Mouse (Mus musculus) heart, embryonic 12.5 days (tissue): ENCODE data around the gene Ap5z1. TPM values are rescaled to one million over a fixed set of nuclear protein-coding genes. Genes with fewer than 3 reads are reported as not detected.

ENCODE experiments used
- ATAC-seq: fragments of 200-750 bp; cut with Nextera tagmentation; 2 replicates; pipeline ENCODE4 v1.8.0; 2017; ENCODE audit warnings: moderate TSS enrichment, moderate library complexity; ENCODE audit not compliant: insufficient number of reproducible peaks, low FRiP score
- H3K27ac ChIP-seq: fragments of 300-500 bp; sonication (generic); 2 replicates; pipeline ENCODE4 v1.5.1; 2016; ENCODE audit warnings: mild to moderate bottlenecking, moderate library complexity; ENCODE audit not compliant: poor library complexity, severe bottlenecking
- H3K27me3 ChIP-seq: fragments of 300-500 bp; sonication (generic); replicated peaks from 2 replicates; pipeline ENCODE4 v1.6.1; 2016; ENCODE audit warnings: mild to moderate bottlenecking, moderate library complexity
- H3K36me3 ChIP-seq: fragments of 300-500 bp; sonication (generic); 2 replicates; pipeline ENCODE4 v1.6.1; 2016; ENCODE audit warnings: mild to moderate bottlenecking, moderate library complexity
- H3K4me1 ChIP-seq: fragments of 300-500 bp; sonication (generic); replicated peaks from 2 replicates; pipeline ENCODE4 v1.6.1; 2016; ENCODE audit warnings: mild to moderate bottlenecking
- H3K4me2 ChIP-seq: fragments of 300-500 bp; sonication (generic); 2 replicates; pipeline ENCODE4 v1.6.1; 2016; ENCODE audit warnings: mild to moderate bottlenecking, moderate library complexity
- H3K4me3 ChIP-seq: fragments of 300-500 bp; sonication (generic); 2 replicates; pipeline ENCODE4 v1.5.1; 2016; ENCODE audit warnings: mild to moderate bottlenecking
- H3K9ac ChIP-seq: fragments of 300-500 bp; sonication (generic); 2 replicates; pipeline ENCODE4 v1.6.1; 2016; ENCODE audit warnings: mild to moderate bottlenecking, moderate library complexity
- H3K9me3 ChIP-seq: fragments of 300-500 bp; sonication (generic); replicated peaks from 2 replicates; pipeline ENCODE4 v1.6.1; 2016; ENCODE audit warnings: mild to moderate bottlenecking, moderate library complexity
- whole genome bisulfite sequencing: fragments of 180-500 bp; shearing (Covaris S2); methylation state at CpG from one replicate; pipeline ENCODE4 v1.1.7; 2016; 5-methylcytosine and 5-hydroxymethylcytosine counted together
- polyA plus RNA-seq: library from polyadenylated mRNA; unstranded; fragments of >200 nt; fragmentation: Nextera tagmentation; extraction: Ambion mirVana; gene quantifications from 2 replicates; pipeline ENCODE4 v1.2.1, GENCODE M21; 2016

The Ap5z1 gene
- polyA plus RNA-seq, result 7.3 and 9.9 TPM in 2 replicates

GRCm38 (mm10) chr5:142463461-142464454 lies at the start of gene Ap5z1:
Gene Ap5z1, plus strand, starts transcription at chr5:142463944.
- no peaks in the 10 kb centered on the region for H3K27me3 ChIP-seq
- H3K9me3 ChIP-seq, result no peaks in the 10 kb centered on the region
- H3K9ac ChIP-seq, result peak within 1 kb of the TSS; percentile 75
- H3K36me3 ChIP-seq, result peaks cover 45% of the 10 kb centered on the region
- peak within 1 kb of the TSS; percentile 76 for H3K4me2 ChIP-seq
- peaks cover 12% of the 10 kb centered on the region for H3K4me1 ChIP-seq
- peak; percentile 97 for ATAC-seq
- WGBS, result 2% methylated on average over 60 of the region's 60 CpGs
- peak within 1 kb of the TSS; percentile 87 for H3K27ac ChIP-seq
- H3K4me3 ChIP-seq, result peak within 1 kb of the TSS; percentile 75

- H3K27ac ChIP-seq, result peak overlapping the region; percentile 85
- H3K4me2 ChIP-seq, result no peak overlapping the region
- H3K27me3 ChIP-seq, result no peaks in the 10 kb centered on the region
- H3K4me1 ChIP-seq, result peaks cover 81% of the 10 kb centered on the region
- 69% methylated on average over 6 of the region's 6 CpGs for WGBS
- H3K4me3 ChIP-seq, result no peak overlapping the region
- H3K9ac ChIP-seq, result no peak overlapping the region
- no peak for ATAC-seq
- no peaks in the 10 kb centered on the region for H3K9me3 ChIP-seq
- H3K36me3 ChIP-seq, result peaks cover 8% of the 10 kb centered on the region; the same call in 1 of the 2 replicates
Measured at GRCm38 (mm10) chr5:142415401-142415800, 48.3 kb upstream of the Ap5z1 start.

- no peak overlapping the region for H3K4me3 ChIP-seq
- WGBS, result 5% methylated on average over 14 of the region's 14 CpGs
- H3K4me2 ChIP-seq, result peak overlapping the region; percentile 42
- no peaks in the 10 kb centered on the region for H3K27me3 ChIP-seq
- peak overlapping the region; percentile 85 for H3K27ac ChIP-seq
- H3K9ac ChIP-seq, result peak overlapping the region; percentile 40; the same call in 1 of the 2 replicates
- no peaks in the 10 kb centered on the region for H3K9me3 ChIP-seq
- peak; percentile 54 for ATAC-seq
- peaks cover 13% of the 10 kb centered on the region for H3K36me3 ChIP-seq
- H3K4me1 ChIP-seq, result peaks cover 87% of the 10 kb centered on the region
Measured at GRCm38 (mm10) chr5:142416070-142416775, 47.5 kb upstream of the Ap5z1 start.

GRCm38 (mm10) chr5:142417104-142417503 lies 46.6 kb upstream of the Ap5z1 start:
- H3K36me3 ChIP-seq, result peaks cover 17% of the 10 kb centered on the region

GRCm38 (mm10) chr5:142417876-142418275 lies 45.9 kb upstream of the Ap5z1 start:
- H3K27ac ChIP-seq, result no peak overlapping the region
- H3K4me1 ChIP-seq, result peaks cover 88% of the 10 kb centered on the region
- H3K27me3 ChIP-seq, result no peaks in the 10 kb centered on the region
- no peak overlapping the region for H3K9ac ChIP-seq
- H3K4me2 ChIP-seq, result no peak overlapping the region
- ATAC-seq, result no peak
- no peak overlapping the region for H3K4me3 ChIP-seq
- no peaks in the 10 kb centered on the region for H3K9me3 ChIP-seq
- H3K36me3 ChIP-seq, result peaks cover 19% of the 10 kb centered on the region
- 76% methylated on average over 9 of the region's 9 CpGs for WGBS

More at GRCm38 (mm10) chr5:142417104-142417503, 46.6 kb upstream of the Ap5z1 start:
- H3K4me1 ChIP-seq, result peaks cover 90% of the 10 kb centered on the region
- ATAC-seq, result no peak
- no peak overlapping the region for H3K9ac ChIP-seq
- H3K4me3 ChIP-seq, result no peak overlapping the region
- peak overlapping the region; percentile 85; the same call in 1 of the 2 replicates for H3K27ac ChIP-seq
- no peaks in the 10 kb centered on the region for H3K27me3 ChIP-seq
- H3K9me3 ChIP-seq, result no peaks in the 10 kb centered on the region
- H3K4me2 ChIP-seq, result no peak overlapping the region
- WGBS, result 76% methylated on average over 3 of the region's 3 CpGs

- Histone ChIP-seq H3K9me3 (no peaks in the 10 kb centered on the region), H3K27ac (no peak overlapping the region), H3K27me3 (no peaks in the 10 kb centered on the region), H3K4me3 (no peak overlapping the region), H3K9ac (no peak overlapping the region), H3K4me1 (peaks cover 87% of the 10 kb centered on the region), H3K36me3 (peaks cover 19% of the 10 kb centered on the region), H3K4me2 (no peak overlapping the region)
- ATAC-seq, result no peak
- WGBS, result 86% methylated on average over 4 of the region's 4 CpGs
Measured at GRCm38 (mm10) chr5:142418419-142418818, 45.3 kb upstream of the Ap5z1 start.

GRCm38 (mm10) chr5:142420317-142420716 lies 43.4 kb upstream of the Ap5z1 start:
- ATAC-seq, result no peak
- no peak overlapping the region for H3K4me2 ChIP-seq

GRCm38 (mm10) chr5:142420920-142421319 lies 42.8 kb upstream of the Ap5z1 start:
- ATAC-seq, result no peak
- Histone ChIP-seq H3K4me3 (no peak overlapping the region), H3K4me2 (no peak overlapping the region), H3K9ac (no peak overlapping the region), H3K4me1 (peaks cover 84% of the 10 kb centered on the region), H3K9me3 (no peaks in the 10 kb centered on the region), H3K36me3 (peaks cover 19% of the 10 kb centered on the region), H3K27me3 (no peaks in the 10 kb centered on the region), H3K27ac (0 out of 2 replicates have a peak overlapping the region, but pooled peaks have one; percentile 1)
- 87% methylated on average over 9 of the region's 9 CpGs for WGBS

More at GRCm38 (mm10) chr5:142420317-142420716, 43.4 kb upstream of the Ap5z1 start:
- Histone ChIP-seq H3K9me3 (no peaks in the 10 kb centered on the region), H3K27ac (peak overlapping the region; percentile 12; the same call in 1 of the 2 replicates), H3K4me3 (no peak overlapping the region), H3K9ac (no peak overlapping the region), H3K27me3 (no peaks in the 10 kb centered on the region), H3K36me3 (peaks cover 19% of the 10 kb centered on the region), H3K4me1 (peaks cover 84% of the 10 kb centered on the region)
- 64% methylated on average over 4 of the region's 4 CpGs for WGBS

GRCm38 (mm10) chr5:142421886-142422285 lies 41.9 kb upstream of the Ap5z1 start:
- H3K4me1 ChIP-seq, result peaks cover 84% of the 10 kb centered on the region
- no peak overlapping the region for H3K4me2 ChIP-seq
- 83% methylated on average over 5 of the region's 5 CpGs for WGBS
- no peak for ATAC-seq
- no peak overlapping the region for H3K9ac ChIP-seq
- no peak overlapping the region for H3K27ac ChIP-seq
- no peaks in the 10 kb centered on the region for H3K27me3 ChIP-seq
- H3K9me3 ChIP-seq, result no peaks in the 10 kb centered on the region
- peaks cover 19% of the 10 kb centered on the region for H3K36me3 ChIP-seq
- H3K4me3 ChIP-seq, result no peak overlapping the region

GRCm38 (mm10) chr5:142423141-142423540 lies 40.6 kb upstream of the Ap5z1 start:
- Histone ChIP-seq H3K27me3 (no peaks in the 10 kb centered on the region), H3K27ac (0 out of 2 replicates have a peak overlapping the region, but pooled peaks have one; percentile 9), H3K4me3 (no peak overlapping the region), H3K4me2 (no peak overlapping the region), H3K4me1 (peaks cover 84% of the 10 kb centered on the region), H3K9ac (no peak overlapping the region), H3K9me3 (no peaks in the 10 kb centered on the region), H3K36me3 (peaks cover 19% of the 10 kb centered on the region)
- whole genome bisulfite sequencing, result 77% methylated on average over 10 of the region's 10 CpGs
- no peak for ATAC-seq

- H3K9me3 ChIP-seq, result no peaks in the 10 kb centered on the region
- H3K4me2 ChIP-seq, result no peak overlapping the region
- H3K4me1 ChIP-seq, result peaks cover 88% of the 10 kb centered on the region
- no peak overlapping the region for H3K4me3 ChIP-seq
- no peak overlapping the region for H3K9ac ChIP-seq
- ATAC-seq, result no peak
- 57% methylated on average over 3 of the region's 3 CpGs for WGBS
- peaks cover 19% of the 10 kb centered on the region for H3K36me3 ChIP-seq
- H3K27ac ChIP-seq, result 0 out of 2 replicates have a peak overlapping the region, but pooled peaks have one; percentile 92
- no peaks in the 10 kb centered on the region for H3K27me3 ChIP-seq
Measured at GRCm38 (mm10) chr5:142423701-142424100, 40.0 kb upstream of the Ap5z1 start.
